Mouse (Mus musculus): ENCODE measurements around the gene Fam149a. TPM values are rescaled to one million over a fixed set of nuclear protein-coding genes. Genes with fewer than 3 reads are reported as not detected.

The Fam149a gene
- polyA plus RNA-seq, 1 experiment from 2014 or later = 9.0 TPM

Other genes with a start within 250 kb of the Fam149a start
- gene F11, start 120.3 kb downstream of the Fam149a start, polyA plus RNA-seq (2016; fragmentation: Nextera tagmentation; extraction: Ambion mirVana) = not detected in 2 replicates
- not detected in 2 replicates for gene Klkb1, start 87.4 kb downstream of the Fam149a start, polyA plus RNA-seq (2016; fragmentation: Nextera tagmentation; extraction: Ambion mirVana)
- not detected in 2 replicates for gene Gm45753, start 73.8 kb downstream of the Fam149a start, polyA plus RNA-seq (2016; fragmentation: Nextera tagmentation; extraction: Ambion mirVana)
- gene Cyp4v3, start 49.1 kb downstream of the Fam149a start, polyA plus RNA-seq (2016; fragmentation: Nextera tagmentation; extraction: Ambion mirVana) = 0.98 and 1.2 TPM in 2 replicates
- 0.80 and 1.2 TPM in 2 replicates for gene Tlr3, start 28.8 kb upstream of the Fam149a start, polyA plus RNA-seq (2016; fragmentation: Nextera tagmentation; extraction: Ambion mirVana)
- gene Sorbs2, start 125.5 kb upstream of the Fam149a start, polyA plus RNA-seq (2016; fragmentation: Nextera tagmentation; extraction: Ambion mirVana) = 50.0 and 55.8 TPM in 2 replicates